ENCODE assay signal across 13 mouse cellular contexts in the genomic region with DNA sequence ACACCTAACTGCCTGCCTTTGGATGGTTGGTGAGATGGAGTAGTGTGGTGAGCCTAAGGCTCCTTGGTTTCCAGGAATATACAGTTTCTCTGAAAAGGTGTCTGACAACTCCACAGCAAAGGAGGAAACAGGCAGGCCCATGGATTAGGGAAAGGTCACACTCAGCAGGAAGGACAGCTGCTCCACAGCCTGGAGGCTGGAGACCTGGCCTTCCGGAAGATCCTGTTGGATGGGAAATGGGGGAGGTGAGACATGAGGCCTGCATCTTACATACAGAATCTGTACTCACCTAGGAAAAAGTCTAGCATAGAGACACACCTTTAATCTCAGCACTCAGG. TPM values are rescaled to one million over a fixed set of nuclear protein-coding genes. Genes with fewer than 3 reads are reported as not detected.
DNase-seq lines count a peak whose midpoint lies in the region; ATAC-seq and TF ChIP-seq lines count a peak whose summit lies in the region.
"Had no signal": no experiment of that assay in that cellular context is flagged by ENCODE, and none has a peak within 500 bp of the region (broad histone marks: within the 10 kb centered on the region; RNA-seq: fewer than 3 reads in every experiment).

No protein-coding gene starts in this region.

- no peaks in the 10 kb centered on the region for H3K27me3 ChIP-seq in cerebellum, adult 2 months (ENCODE audit: control insufficient read depth, insufficient read depth, low read length)
- no peaks in the 10 kb centered on the region for H3K27me3 ChIP-seq in heart, postnatal 0 days (ENCODE audit: control insufficient read depth, insufficient read depth, low read length)

- H3K9me3 ChIP-seq in heart, postnatal 0 days (replicated peaks; ENCODE audit: control insufficient read depth, low read length), result no peaks in the 10 kb centered on the region

- no peak for ATAC-seq in cerebellum, adult (ENCODE audit: insufficient number of reproducible peaks, low FRiP score, low TSS enrichment)
- no peak for ATAC-seq in heart, postnatal 0 days (ENCODE audit: insufficient read depth, low read depth)
- no peak for ATAC-seq in granulocyte monocyte progenitor cell, adult 5-6 weeks (replicated peaks; ENCODE audit: poor library complexity, severe bottlenecking)

- no peak for TF ChIP-seq CTCF in cerebellum, adult 2 months (IDR thresholded peaks at IDR 0.05; ENCODE audit: borderline replicate concordance, insufficient read depth, low read depth, low read length)
- TF ChIP-seq CTCF in heart, postnatal 0 days (IDR thresholded peaks at IDR 0.05; ENCODE audit: low read depth), result no peak
- TF ChIP-seq CTCF in left cerebral cortex, adult 2 months (IDR thresholded peaks at IDR 0.05), result no peak
- TF ChIP-seq CTCF in cortical plate, adult 2 months (IDR thresholded peaks at IDR 0.05; ENCODE audit: extremely low read depth, insufficient read depth, low read length), result no peak

- WGBS in cerebellum, adult 2 months, result 8% methylated on average over 1 of the region's 1 CpGs
- WGBS in heart, postnatal 0 days, result 71% methylated on average over 1 of the region's 1 CpGs

- H3K9ac ChIP-seq in heart, postnatal 0 days (replicated peaks; ENCODE audit: low read depth, low read length), result no peak overlapping the region
- H3K9ac ChIP-seq: liver, embryonic 14.5 days had no signal

- H3K4me2 ChIP-seq in heart, postnatal 0 days (ENCODE audit: low read depth, low read length), result no peak overlapping the region
- H3K4me2 ChIP-seq: midbrain, embryonic 11.5 days had no signal

- no peak for TF ChIP-seq POLR2A in cerebellum, adult 2 months (IDR thresholded peaks at IDR 0.05; ENCODE audit: borderline replicate concordance, insufficient read depth, low read length)
- no peak for TF ChIP-seq POLR2A in cortical plate, adult 2 months (IDR thresholded peaks at IDR 0.05; ENCODE audit: extremely low read depth, insufficient read depth, low read length)

- H3K27ac ChIP-seq in cerebellum, adult 2 months (ENCODE audit: insufficient read depth, low read length), result peak overlapping the region; percentile 61
- H3K27ac ChIP-seq in heart, postnatal 0 days (ENCODE audit: low read depth), result peak overlapping the region; percentile 48; the same call in 1 of the 2 replicates
- peak overlapping the region; percentile 92 for H3K27ac ChIP-seq in left cerebral cortex, adult 2 months
- peak overlapping the region; percentile 45 for H3K27ac ChIP-seq in cortical plate, adult 2 months (ENCODE audit: insufficient read depth, low read length)
- H3K27ac ChIP-seq: liver, embryonic 14.5 days had no signal

- intact Hi-C loops in left cerebral cortex, adult 2 months (cut with DNase I), result no loop called here

- no peak overlapping the region for H3K4me3 ChIP-seq in cerebellum, adult 2 months (replicated peaks; ENCODE audit: insufficient read depth, low read depth, low read length)
- no peak overlapping the region for H3K4me3 ChIP-seq in heart, postnatal 0 days (ENCODE audit: low read depth, low read length)
- no peak overlapping the region for H3K4me3 ChIP-seq in left cerebral cortex, adult 2 months
- no peak overlapping the region for H3K4me3 ChIP-seq in cortical plate, adult 2 months (ENCODE audit: insufficient read depth, low read length)

- TF ChIP-seq EP300 in heart, postnatal 0 days (IDR thresholded peaks at IDR 0.05; ENCODE audit: low read depth), result no peak

- peaks cover 43% of the 10 kb centered on the region for H3K4me1 ChIP-seq in cerebellum, adult 2 months (ENCODE audit: control insufficient read depth, insufficient read depth, low read length)
- H3K4me1 ChIP-seq in heart, postnatal 0 days (ENCODE audit: control insufficient read depth, insufficient read depth), result no peaks in the 10 kb centered on the region
- H3K4me1 ChIP-seq in cortical plate, adult 2 months (ENCODE audit: control insufficient read depth, insufficient read depth, low read length), result peaks cover 20% of the 10 kb centered on the region

- H3K36me3 ChIP-seq in heart, postnatal 0 days (replicated peaks; ENCODE audit: control insufficient read depth, insufficient read depth, low read length), result peaks cover 88% of the 10 kb centered on the region

- DNase-seq in cerebellum, adult 2 months, result peak in 1 of 2 experiments; percentile 50
- no peak for DNase-seq in heart, postnatal 0 days (ENCODE audit: low spot score)
- DNase-seq in heart, adult 18-20 months, result no peak
- no peak for DNase-seq in left cerebral cortex, adult 2 months (ENCODE audit: extremely low spot score in 1 of 2, low spot score in 2 of 2)
- no peak for DNase-seq in left cerebral cortex, adult 11 months (ENCODE audit: low spot score)
- DNase-seq: adrenal gland, adult 8-10 months; right cerebral cortex, postnatal 25 days; thymus, postnatal 25 days had no signal

RNA-seq across cellular contexts. Expression of gene Kmt5a, which starts 14.3 kb away (rescaled TPM):
- 59.1 and 61.6 TPM in 2 replicates for polyA plus RNA-seq in cerebellum, adult 2 months (2012; rRNA removed)
- 71.9 and 82.9 TPM in 2 replicates for total RNA-seq in heart, postnatal 0 days (2014; rRNA removed; ENCODE audit: low replicate concordance)
- polyA plus RNA-seq in heart, postnatal 0 days (2015; fragmentation: Nextera tagmentation; extraction: Ambion mirVana), result 26.0 and 27.7 TPM in 2 replicates
- total RNA-seq in heart, adult 18-20 months (2021), result 100 to 1,000 TPM; 205 to 229 TPM
- 10 to 100 TPM; 60.9 to 74.6 TPM for total RNA-seq in left cerebral cortex, adult 2 months (2021)
- polyA plus RNA-seq in cortical plate, adult 2 months (2012; rRNA removed), result 51.9 and 54.9 TPM in 2 replicates
- total RNA-seq in granulocyte monocyte progenitor cell, adult 5-6 weeks (2014; fragmentation: Nextera tagmentation), result 210 and 216 TPM in 2 replicates
- total RNA-seq in granulocyte monocyte progenitor cell, adult 5-6 weeks (2017), result 112 and 163 TPM in 2 replicates

RNA-seq across cellular contexts. Expression of gene Rilpl2, which starts 24.1 kb away (rescaled TPM):
- polyA plus RNA-seq in cerebellum, adult 2 months (2012; rRNA removed), result 18.1 and 18.4 TPM in 2 replicates
- 8.4 and 12.4 TPM in 2 replicates for total RNA-seq in heart, postnatal 0 days (2014; rRNA removed; ENCODE audit: low replicate concordance)
- 14.9 and 15.4 TPM in 2 replicates for polyA plus RNA-seq in heart, postnatal 0 days (2015; fragmentation: Nextera tagmentation; extraction: Ambion mirVana)
- total RNA-seq in heart, adult 18-20 months (2021), result 1 to 10 TPM; 6.9 to 7.1 TPM
- 10 to 100 TPM; 17.9 to 21.0 TPM for total RNA-seq in left cerebral cortex, adult 2 months (2021)
- 26.9 and 27.1 TPM in 2 replicates for polyA plus RNA-seq in cortical plate, adult 2 months (2012; rRNA removed)
- total RNA-seq in granulocyte monocyte progenitor cell, adult 5-6 weeks (2014; fragmentation: Nextera tagmentation), result 51.9 and 68.3 TPM in 2 replicates
- total RNA-seq in granulocyte monocyte progenitor cell, adult 5-6 weeks (2017), result 40.5 and 61.8 TPM in 2 replicates

RNA-seq across cellular contexts. Expression of gene Sbno1, which starts 28.2 kb away (rescaled TPM):
- polyA plus RNA-seq in cerebellum, adult 2 months (2012; rRNA removed), result 48.3 and 50.3 TPM in 2 replicates
- total RNA-seq in heart, postnatal 0 days (2014; rRNA removed; ENCODE audit: low replicate concordance), result 27.0 and 33.8 TPM in 2 replicates
- 46.8 and 52.8 TPM in 2 replicates for polyA plus RNA-seq in heart, postnatal 0 days (2015; fragmentation: Nextera tagmentation; extraction: Ambion mirVana)
- 10 to 100 TPM; 61.1 to 66.0 TPM for total RNA-seq in heart, adult 18-20 months (2021)
- 100 to 1,000 TPM; 180 to 185 TPM for total RNA-seq in left cerebral cortex, adult 2 months (2021)
- 56.4 and 57.2 TPM in 2 replicates for polyA plus RNA-seq in cortical plate, adult 2 months (2012; rRNA removed)
- 130 and 135 TPM in 2 replicates for total RNA-seq in granulocyte monocyte progenitor cell, adult 5-6 weeks (2014; fragmentation: Nextera tagmentation)
- 167 and 174 TPM in 2 replicates for total RNA-seq in granulocyte monocyte progenitor cell, adult 5-6 weeks (2017)

RNA-seq across cellular contexts. Expression of gene Snrnp35, which starts 28.9 kb away (rescaled TPM):
- 12.3 and 13.1 TPM in 2 replicates for polyA plus RNA-seq in cerebellum, adult 2 months (2012; rRNA removed)
- 0.50 and 4.4 TPM in 2 replicates for total RNA-seq in heart, postnatal 0 days (2014; rRNA removed; ENCODE audit: low replicate concordance)
- polyA plus RNA-seq in heart, postnatal 0 days (2015; fragmentation: Nextera tagmentation; extraction: Ambion mirVana), result 14.0 and 14.6 TPM in 2 replicates
- total RNA-seq in heart, adult 18-20 months (2021), result 10 to 100 TPM; 14.0 to 14.2 TPM
- total RNA-seq in left cerebral cortex, adult 2 months (2021), result 10 to 100 TPM; 19.9 to 20.8 TPM
- polyA plus RNA-seq in cortical plate, adult 2 months (2012; rRNA removed), result 11.5 TPM in 2 replicates
- total RNA-seq in granulocyte monocyte progenitor cell, adult 5-6 weeks (2014; fragmentation: Nextera tagmentation), result 9.1 and 12.3 TPM in 2 replicates
- 11.8 and 11.9 TPM in 2 replicates for total RNA-seq in granulocyte monocyte progenitor cell, adult 5-6 weeks (2017)
